In the genomic region with DNA sequence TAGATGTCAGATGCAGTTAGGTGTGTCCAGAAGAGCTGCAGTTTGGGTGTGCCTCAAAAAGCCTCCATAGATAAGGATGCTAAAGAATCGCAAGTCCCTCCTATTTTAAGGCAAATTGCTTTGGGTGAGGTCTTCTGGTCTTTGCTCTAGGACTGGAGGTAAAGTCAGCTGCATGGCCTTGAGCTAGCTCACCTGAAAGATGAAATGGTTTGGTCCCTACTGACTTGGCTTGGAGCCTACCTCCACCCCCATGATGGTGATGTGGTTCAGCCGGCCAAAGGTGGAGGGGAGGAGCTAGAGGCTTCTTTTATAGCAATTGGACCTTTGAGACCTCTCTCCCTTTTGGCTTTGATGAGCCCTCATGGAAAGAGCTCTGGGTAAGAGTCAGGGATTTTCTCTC, we compare ENCODE assay signal across 19 mouse cellular contexts. TPM values are rescaled to one million over a fixed set of nuclear protein-coding genes. Genes with fewer than 3 reads are reported as not detected.
DNase-seq lines count a peak whose midpoint lies in the region; ATAC-seq and TF ChIP-seq lines count a peak whose summit lies in the region.
"Had no signal": no experiment of that assay in that cellular context is flagged by ENCODE, and none has a peak within 500 bp of the region (broad histone marks: within the 10 kb centered on the region; RNA-seq: fewer than 3 reads in every experiment).

No protein-coding gene starts in this region.

- peaks cover 0 to 45% of the 10 kb centered on the region in 2 experiments; a peak in 2 of 4 replicates for H3K36me3 ChIP-seq in MEL (ENCODE audit: control insufficient read depth in 1 of 2, insufficient read depth in 2 of 2, low read length in 2 of 2)
- H3K36me3 ChIP-seq in liver, embryonic 15.5 days (replicated peaks), result no peaks in the 10 kb centered on the region
- H3K36me3 ChIP-seq in midbrain, embryonic 13.5 days, result no peaks in the 10 kb centered on the region
- H3K36me3 ChIP-seq: embryonic facial prominence, embryonic 15.5 days; heart, embryonic 13.5 days; hindbrain, embryonic 12.5 days; lung, embryonic 15.5 days; neural tube, embryonic 15.5 days had no signal

- no peaks in the 10 kb centered on the region for H3K27me3 ChIP-seq in MEL (ENCODE audit: control insufficient read depth in 1 of 2, insufficient read depth in 2 of 2, low read length in 2 of 2)
- H3K27me3 ChIP-seq in liver, embryonic 15.5 days, result no peaks in the 10 kb centered on the region
- no peaks in the 10 kb centered on the region for H3K27me3 ChIP-seq in midbrain, embryonic 13.5 days
- H3K27me3 ChIP-seq: embryonic facial prominence, embryonic 15.5 days; hindbrain, embryonic 12.5 days; lung, embryonic 15.5 days; neural tube, embryonic 15.5 days had no signal

- peak overlapping the region; percentile 69 for H3K27ac ChIP-seq in MEL (ENCODE audit: control insufficient read depth, low read depth, low read length)
- H3K27ac ChIP-seq in liver, embryonic 15.5 days (replicated peaks), result peak overlapping the region; percentile 68
- no peak overlapping the region for H3K27ac ChIP-seq in midbrain, embryonic 13.5 days
- H3K27ac ChIP-seq: embryonic facial prominence, embryonic 15.5 days; heart, embryonic 13.5 days; hindbrain, embryonic 12.5 days; layer of hippocampus, adult 2 months; lung, embryonic 15.5 days; neural tube, embryonic 15.5 days had no signal

- TF ChIP-seq POLR2A in MEL (IDR thresholded peaks at IDR 0.05; ENCODE audit: control insufficient read depth in 1 of 2, insufficient read depth in 1 of 2, low read depth in 1 of 2, low read length in 2 of 2, poor library complexity in 1 of 2), result peak in 1 of 2 experiments; percentile 55; a peak in 1 of 4 replicates

- peak; percentile 85 for ATAC-seq in erythroblast, adult 5-6 weeks (replicated peaks; ENCODE audit: low FRiP score, poor library complexity, severe bottlenecking)
- ATAC-seq in liver, embryonic 15.5 days (ENCODE audit: insufficient read depth), result peak; percentile 71
- ATAC-seq in inflammation-experienced regulatory T-cells, adult 6 months, result no peak
- ATAC-seq in midbrain, embryonic 13.5 days, result no peak
- ATAC-seq: forebrain, embryonic 16.5 days had no signal

- H3K9ac ChIP-seq in MEL (ENCODE audit: control insufficient read depth, low read depth, low read length, poor library complexity, severe bottlenecking), result peak overlapping the region; percentile 37; the same call in 1 of the 2 replicates
- H3K9ac ChIP-seq in liver, embryonic 15.5 days, result 0 out of 2 replicates have a peak overlapping the region, but pooled peaks have one; percentile 1
- H3K9ac ChIP-seq in midbrain, embryonic 13.5 days (replicated peaks), result no peak overlapping the region
- H3K9ac ChIP-seq: embryonic facial prominence, embryonic 15.5 days; heart, embryonic 13.5 days; hindbrain, embryonic 12.5 days; lung, embryonic 15.5 days; neural tube, embryonic 15.5 days had no signal

- H3K79me2 ChIP-seq in MEL (ENCODE audit: control insufficient read depth, insufficient read depth, low read length, poor library complexity), result no peaks in the 10 kb centered on the region

- 23% methylated on average over 2 of the region's 2 CpGs for WGBS in liver, embryonic 15.5 days (ENCODE audit: insufficient replicate concordance)
- 90% methylated on average over 2 of the region's 2 CpGs for WGBS in midbrain, embryonic 13.5 days

- TF ChIP-seq RAD21 in MEL (IDR thresholded peaks at IDR 0.05; ENCODE audit: low read depth, low read length), result no peak

- peak overlapping the region; percentile 41 for H3K4me2 ChIP-seq in liver, embryonic 15.5 days
- no peak overlapping the region for H3K4me2 ChIP-seq in midbrain, embryonic 13.5 days (replicated peaks)
- H3K4me2 ChIP-seq: embryonic facial prominence, embryonic 15.5 days; heart, embryonic 13.5 days; hindbrain, embryonic 12.5 days; lung, embryonic 15.5 days; neural tube, embryonic 15.5 days had no signal

- H3K4me1 ChIP-seq in MEL (ENCODE audit: control insufficient read depth in 1 of 2, insufficient read depth in 2 of 2, low read length in 2 of 2), result peaks cover 32 to 48% of the 10 kb centered on the region in 2 experiments
- peaks cover 37% of the 10 kb centered on the region for H3K4me1 ChIP-seq in liver, embryonic 15.5 days (replicated peaks)
- no peaks in the 10 kb centered on the region for H3K4me1 ChIP-seq in midbrain, embryonic 13.5 days (replicated peaks)
- H3K4me1 ChIP-seq: embryonic facial prominence, embryonic 15.5 days; heart, embryonic 13.5 days; hindbrain, embryonic 12.5 days; lung, embryonic 15.5 days; neural tube, embryonic 15.5 days had no signal

- peak in 1 of 2 experiments; percentile 55; a peak in 2 of 4 replicates for TF ChIP-seq EP300 in MEL (IDR thresholded peaks at IDR 0.05; ENCODE audit: low read depth in 1 of 2, low read length in 2 of 2)

- H3K4me3 ChIP-seq in MEL (ENCODE audit: control insufficient read depth in 1 of 2, insufficient read depth in 1 of 2, low read depth in 2 of 2, low read length in 2 of 2), result peak overlapping the region; percentile 8 to 18; a peak in 1 of 4 replicates
- H3K4me3 ChIP-seq in liver, embryonic 15.5 days (replicated peaks), result no peak overlapping the region
- no peak overlapping the region for H3K4me3 ChIP-seq in midbrain, embryonic 13.5 days (replicated peaks)
- H3K4me3 ChIP-seq: embryonic facial prominence, embryonic 15.5 days; heart, embryonic 13.5 days; hindbrain, embryonic 12.5 days; layer of hippocampus, adult 2 months; lung, embryonic 15.5 days; megakaryocyte, embryonic 14.5 days; neural tube, embryonic 15.5 days had no signal

- peak; percentile 68 for DNase-seq in MEL (ENCODE audit: low read depth, low spot score)
- DNase-seq in kidney, postnatal 10 days, result peak; percentile 19
- DNase-seq in ovary, adult 18-20 months (ENCODE audit: low spot score), result no peak
- DNase-seq in urinary bladder, adult 2 months (ENCODE audit: low spot score), result no peak
- DNase-seq: cerebellum, adult 2 months; right cerebral cortex, adult 18-20 months; thymus, adult 18-20 months had no signal

- no peaks in the 10 kb centered on the region for H3K9me3 ChIP-seq in MEL (replicated peaks; ENCODE audit: insufficient read depth, low read length)
- H3K9me3 ChIP-seq in liver, embryonic 15.5 days (replicated peaks), result no peaks in the 10 kb centered on the region
- no peaks in the 10 kb centered on the region for H3K9me3 ChIP-seq in midbrain, embryonic 13.5 days
- H3K9me3 ChIP-seq: embryonic facial prominence, embryonic 15.5 days; heart, embryonic 13.5 days; hindbrain, embryonic 12.5 days; lung, embryonic 15.5 days; megakaryocyte, embryonic 14.5 days; neural tube, embryonic 15.5 days had no signal

- TF ChIP-seq CTCF in MEL (IDR thresholded peaks at IDR 0.05 in 2 of 3, conservative IDR thresholded peaks at IDR 0.05 in 1 of 3; ENCODE audit: control insufficient read depth in 1 of 3, insufficient read depth in 1 of 3, low read depth in 2 of 3, low read length in 3 of 3, poor library complexity in 1 of 3, severe bottlenecking in 1 of 3), result no peak

TF ChIP-seq in MEL, 35 proteins besides CTCF, POLR2A, EP300 and RAD21:
- TF ChIP-seq NELFE (IDR thresholded peaks at IDR 0.05; ENCODE audit: low read depth, low read length), result peak; percentile 26
- no peak for TF ChIP-seq TCF12 (IDR thresholded peaks at IDR 0.05; ENCODE audit: low read depth, low read length)
- no peak for TF ChIP-seq MYB (IDR thresholded peaks at IDR 0.05; ENCODE audit: low read depth, low read length)
- TF ChIP-seq RCOR1 (IDR thresholded peaks at IDR 0.05; ENCODE audit: low read depth, low read length), result no peak
- TF ChIP-seq BHLHE40 (IDR thresholded peaks at IDR 0.05; ENCODE audit: borderline replicate concordance, low read depth, low read length), result 0 out of 2 replicates have a peak, but pooled peaks have one; percentile 9
- peak; percentile 44 for TF ChIP-seq SIN3A (IDR thresholded peaks at IDR 0.05; ENCODE audit: low read length)
- TF ChIP-seq UBTF (IDR thresholded peaks at IDR 0.05; ENCODE audit: borderline replicate concordance, insufficient read depth, low read depth, low read length), result no peak
- peak; percentile 89 for TF ChIP-seq TBP (IDR thresholded peaks at IDR 0.05; ENCODE audit: low read depth, low read length)
- TF ChIP-seq GATA1 (IDR thresholded peaks at IDR 0.05; ENCODE audit: low read depth, low read length), result peak; percentile 79
- peak; percentile 57; the same call in 1 of the 2 replicates for TF ChIP-seq ETS1 (IDR thresholded peaks at IDR 0.05; ENCODE audit: low read depth, low read length)
- peak; percentile 89; the same call in 1 of the 2 replicates for TF ChIP-seq CHD1 (IDR thresholded peaks at IDR 0.05; ENCODE audit: low read depth, low read length)
- TF ChIP-seq ZNF384 (IDR thresholded peaks at IDR 0.05; ENCODE audit: low read depth, low read length), result no peak

RNA-seq across cellular contexts. Expression of a gene that starts 1.7 kb away (rescaled TPM):
- total RNA-seq in MEL (2012; rRNA removed), result 120 and 145 TPM in 2 replicates
- polyA plus RNA-seq in MEL (2012; ENCODE audit: insufficient read depth in 1 of 2, insufficient read length in 2 of 2, low read depth in 1 of 2, low replicate concordance in 2 of 2, missing spikeins in 1 of 2), result 100 to 1,000 TPM in 1 of 2 experiments, 10 to 100 TPM in 1; 93.3 to 117 TPM
- 46.4 and 64.9 TPM in 2 replicates for total RNA-seq in erythroblast, adult 5-6 weeks (2015; ENCODE audit: low replicate concordance)
- total RNA-seq in erythroblast, adult 5-6 weeks (2017; ENCODE audit: low replicate concordance), result 36.7 and 38.2 TPM in 2 replicates
- 6.2 and 6.5 TPM in 2 replicates for polyA plus RNA-seq in liver, embryonic 15.5 days (2015; fragmentation: Nextera tagmentation; extraction: Ambion mirVana)
- 42.8 and 45.2 TPM in 2 replicates for polyA plus RNA-seq in urinary bladder, adult 2 months (2012; rRNA removed)
- 10 to 100 TPM in 2 of 3 experiments, 1 to 10 TPM in 1; 9.3 to 13.1 (median 12.9) TPM for polyA plus RNA-seq in inflammation-experienced regulatory T-cells, adult 6 months (2017; shearing (Covaris generic))
- polyA plus RNA-seq in midbrain, embryonic 13.5 days (2015; fragmentation: Nextera tagmentation; extraction: Ambion mirVana), result 6.8 and 7.0 TPM in 2 replicates

Comparison
In these comparisons a context has a peak if more than half of its experiments do, and no peak if none do; other contexts are left out.
1. DNase-seq: peak in MEL (single experiment) and kidney, postnatal 10 days (single experiment); none in ovary, adult 18-20 months (single experiment) and urinary bladder, adult 2 months (single experiment).
2. H3K4me3 ChIP-seq: peak in MEL (2 of 2); none in liver, embryonic 15.5 days (single experiment) and midbrain, embryonic 13.5 days (single experiment).
3. ATAC-seq: peak in erythroblast, adult 5-6 weeks (single experiment) and liver, embryonic 15.5 days (single experiment); none in inflammation-experienced regulatory T-cells, adult 6 months (single experiment) and midbrain, embryonic 13.5 days (single experiment).